Mouse (Mus musculus) brown adipose tissue, adult 24 weeks (tissue): ENCODE measurements at regions not wholly inside any gene's neighbourhood (a gene's known extent, or its start where the extent isn't known, plus 50 kb on each side); places are given as distances from the start of the nearest gene placed in this dataset.

ENCODE experiments used
- H3K27ac ChIP-seq: fragments of 200-500 bp; replicated peaks from 2 replicates; pipeline ENCODE4 v1.5.1; 2012; ENCODE audit warnings: low read depth, mild to moderate bottlenecking, low read length
- H3K4me1 ChIP-seq: fragments of 200-500 bp; 2 replicates; pipeline ENCODE4 v1.6.1; 2012; ENCODE audit warnings: low read length, mixed read lengths; ENCODE audit not compliant: control insufficient read depth, insufficient read depth, insufficient read length
- H3K4me3 ChIP-seq: fragments of 200-500 bp; 2 replicates; pipeline ENCODE4 v1.5.1; 2012; ENCODE audit warnings: low read depth, mild to moderate bottlenecking, low read length, moderate library complexity; ENCODE audit not compliant: insufficient read depth

DNA sequence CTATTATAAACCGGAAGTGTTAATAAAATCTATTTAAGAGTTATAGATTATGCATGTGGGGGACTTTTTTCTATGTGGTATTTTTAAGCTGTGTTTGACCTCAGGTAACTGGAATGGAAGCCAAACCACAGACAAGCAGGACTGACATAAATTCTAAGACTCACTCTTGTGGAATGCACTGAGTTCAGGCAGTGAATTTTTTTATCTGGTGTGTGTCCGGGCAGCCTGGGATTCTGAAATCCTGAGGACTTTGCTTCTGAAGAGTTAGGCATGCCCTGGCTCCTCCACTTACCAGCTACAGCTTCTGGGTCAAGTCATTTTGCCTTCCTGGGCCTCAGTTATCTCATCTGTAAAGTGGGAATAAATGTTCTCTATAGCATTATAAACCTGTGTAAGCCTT lies 217.9 kb upstream of the Gmds start:
- no peaks in the 10 kb centered on the region for H3K4me1 ChIP-seq
- no peak overlapping the region for H3K4me3 ChIP-seq

DNA sequence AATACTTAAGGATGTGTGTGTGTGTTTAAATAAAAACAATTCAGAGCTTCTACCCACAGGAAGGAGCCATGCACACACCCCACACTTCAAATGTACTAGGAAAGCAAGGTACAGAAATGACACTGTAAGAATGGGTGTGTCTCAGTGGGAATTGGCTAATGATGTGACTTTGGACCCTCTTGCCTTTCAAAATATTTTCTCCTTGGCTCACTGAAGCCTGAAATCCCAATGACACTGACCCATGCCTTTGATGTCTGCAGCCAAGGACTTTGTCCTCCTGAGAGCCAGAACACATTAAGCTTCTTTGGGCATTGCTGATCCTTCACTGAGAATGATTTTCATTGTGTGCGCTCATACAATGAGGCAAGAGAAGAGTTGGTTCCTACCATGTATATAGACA lies 216.5 kb upstream of the Gmds start:
- no peak overlapping the region for H3K4me3 ChIP-seq
- H3K4me1 ChIP-seq, result no peaks in the 10 kb centered on the region
- peak overlapping the region; percentile 59 for H3K27ac ChIP-seq

More for the DNA sequence above, 217.9 kb upstream of the Gmds start:
- H3K27ac ChIP-seq, result no peak overlapping the region

DNA sequence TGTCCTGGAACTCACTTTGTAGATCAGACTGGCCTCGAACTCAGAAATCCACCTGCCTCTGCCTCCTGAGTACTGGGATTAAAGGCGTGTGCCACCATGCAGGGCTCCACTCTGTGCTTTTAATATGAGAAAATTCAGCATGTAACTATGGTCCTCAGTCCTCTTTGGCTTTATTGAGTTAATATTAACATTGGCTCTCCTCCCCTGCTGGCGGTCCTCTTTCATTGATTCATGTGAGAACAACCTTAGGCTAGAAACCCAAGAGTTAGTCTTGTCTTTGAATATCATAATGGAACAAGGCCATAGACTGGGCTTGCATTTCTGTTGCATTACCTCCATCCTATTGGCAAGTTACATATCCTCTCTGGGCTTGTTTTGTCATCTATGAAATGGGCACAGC lies 216.1 kb upstream of the Gmds start:
- no peak overlapping the region for H3K27ac ChIP-seq
- H3K4me3 ChIP-seq, result no peak overlapping the region
- no peaks in the 10 kb centered on the region for H3K4me1 ChIP-seq

DNA sequence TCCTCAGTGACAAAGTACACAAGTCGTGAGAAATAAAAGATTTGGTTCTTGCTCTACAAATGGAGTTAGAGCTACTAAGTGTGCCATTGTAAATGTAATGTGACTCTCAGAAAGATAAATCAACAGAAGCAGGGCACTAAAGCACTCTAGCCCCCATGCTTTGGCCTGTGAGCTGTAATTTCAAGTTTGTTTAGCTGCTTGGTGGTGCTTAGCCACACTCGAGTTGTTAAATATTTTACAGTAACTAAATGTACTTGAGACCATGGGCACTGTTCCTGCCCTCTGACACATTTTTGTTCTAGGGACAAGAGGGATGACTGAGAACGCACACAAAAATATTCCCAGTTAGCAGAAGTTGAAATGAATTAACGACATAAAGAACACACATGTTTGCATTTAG lies 214.6 kb upstream of the Gmds start:
- Histone ChIP-seq H3K4me3 (no peak overlapping the region), H3K27ac (no peak overlapping the region), H3K4me1 (no peaks in the 10 kb centered on the region)

DNA sequence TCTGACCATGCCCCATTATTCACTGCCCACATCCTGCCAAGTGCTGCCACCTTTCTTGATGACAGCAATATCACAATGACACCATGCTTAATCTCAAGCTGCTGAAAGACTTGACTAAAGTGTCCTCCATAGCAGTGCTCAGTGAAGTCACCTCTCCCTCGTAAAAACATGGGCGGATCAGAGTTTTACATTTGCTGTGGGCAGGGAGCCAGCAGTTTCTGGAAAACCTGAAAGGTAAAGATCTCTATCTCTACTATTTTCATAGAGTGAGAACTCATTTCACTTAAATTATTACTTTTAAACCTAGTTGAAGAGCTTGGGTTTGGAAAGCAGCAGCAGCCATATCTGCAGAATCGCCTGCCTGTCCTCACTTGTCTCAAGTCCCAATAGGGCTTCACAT lies 211.6 kb upstream of the Gmds start:
- no peak overlapping the region for H3K27ac ChIP-seq
- no peak overlapping the region for H3K4me3 ChIP-seq
- H3K4me1 ChIP-seq, result no peaks in the 10 kb centered on the region

DNA sequence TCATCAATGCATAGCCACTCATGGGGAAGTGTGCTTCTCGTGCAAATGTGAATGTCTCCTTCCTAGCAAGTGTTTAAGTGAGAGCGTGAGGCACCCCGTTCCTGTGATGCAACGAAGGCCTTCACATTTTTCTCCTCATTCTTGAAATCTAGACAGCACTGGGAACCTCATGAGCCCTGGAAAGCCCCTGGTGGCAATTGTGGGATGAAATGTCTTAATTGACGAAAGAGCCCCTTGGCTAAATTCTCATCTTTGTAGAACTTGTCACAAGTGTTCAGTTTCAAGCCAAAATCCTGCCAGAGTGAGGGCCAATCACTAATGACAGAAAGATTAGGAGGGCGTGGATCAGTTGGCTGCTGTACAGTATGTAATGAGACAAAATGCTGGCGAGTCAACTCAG lies 208.6 kb upstream of the Gmds start:
- no peaks in the 10 kb centered on the region for H3K4me1 ChIP-seq
- H3K27ac ChIP-seq, result no peak overlapping the region
- no peak overlapping the region for H3K4me3 ChIP-seq

DNA sequence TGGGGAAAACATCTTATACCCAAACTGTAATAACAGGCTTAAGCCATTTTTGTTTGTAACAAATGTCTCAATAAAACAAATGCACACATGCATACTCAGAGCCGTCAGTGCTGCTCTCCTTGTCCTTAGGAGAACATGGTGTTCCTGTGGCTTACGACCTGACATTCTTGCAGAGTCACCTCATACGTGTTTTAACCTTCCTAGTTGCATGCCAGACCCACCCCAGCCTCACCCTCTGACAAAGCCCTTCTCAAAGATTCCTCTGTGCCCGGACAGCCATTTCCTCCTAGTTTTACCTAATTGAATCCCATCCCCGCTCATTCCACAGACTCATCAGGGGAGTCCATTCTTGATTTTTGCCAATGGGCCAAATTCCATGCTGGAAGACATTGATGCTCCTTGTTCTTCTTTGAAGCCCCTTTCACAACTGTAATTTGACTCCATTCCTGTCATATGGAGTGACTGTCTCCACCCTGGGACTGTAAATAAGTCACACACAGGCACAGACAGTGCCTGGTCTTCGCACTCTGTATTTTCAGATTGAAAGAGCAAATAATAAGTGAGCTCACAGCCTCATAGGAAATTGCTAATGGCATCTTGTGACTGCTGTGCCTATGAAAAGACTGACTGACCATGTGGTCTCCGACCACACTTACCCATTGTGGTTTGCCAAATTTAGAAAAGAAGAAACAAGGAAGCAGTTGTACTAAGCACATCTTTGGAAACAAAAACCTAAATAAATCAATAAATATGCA lies 206.6 kb upstream of the Gmds start:
- Histone ChIP-seq H3K4me1 (no peaks in the 10 kb centered on the region), H3K4me3 (no peak overlapping the region), H3K27ac (no peak overlapping the region)

DNA sequence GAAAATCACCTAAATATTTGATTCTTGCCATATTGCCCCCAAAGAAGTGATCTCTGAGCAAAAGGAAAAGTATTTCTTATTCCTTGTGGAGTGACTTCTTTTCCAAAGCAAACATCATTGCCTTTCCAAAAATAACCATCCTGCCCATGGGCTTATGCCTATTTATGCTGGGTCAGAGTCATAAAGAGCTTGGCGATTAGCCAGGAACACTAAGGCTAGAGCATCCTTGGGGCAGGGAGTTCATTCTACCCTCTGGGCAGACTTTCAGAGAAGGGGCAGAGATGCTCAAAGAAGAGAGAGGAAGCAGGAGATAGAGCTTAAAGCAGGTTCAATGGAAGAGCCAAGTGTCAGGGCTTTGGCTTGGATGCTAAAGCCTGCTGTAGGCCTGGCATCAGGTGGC lies 203.1 kb upstream of the Gmds start:
- no peak overlapping the region for H3K4me3 ChIP-seq
- H3K4me1 ChIP-seq, result no peaks in the 10 kb centered on the region
- no peak overlapping the region for H3K27ac ChIP-seq

DNA sequence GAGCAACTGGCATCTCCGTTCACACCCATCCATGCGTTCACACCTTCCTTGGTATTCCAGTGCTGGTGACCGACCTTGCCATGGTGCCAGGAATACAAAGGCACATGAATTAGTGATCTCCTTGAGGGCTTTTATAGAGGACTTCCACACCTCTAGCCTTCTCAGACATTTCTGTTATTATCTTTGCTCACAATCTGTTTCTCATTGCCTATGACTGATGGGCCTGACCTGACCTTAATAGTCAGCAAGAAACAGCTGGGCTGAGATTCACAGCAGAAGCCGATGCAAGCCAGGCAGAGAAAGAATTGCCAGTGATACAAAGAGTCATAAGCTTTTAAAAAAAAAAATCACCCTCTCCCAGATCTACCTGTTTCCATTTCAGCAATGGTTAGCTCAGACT lies 197.7 kb upstream of the Gmds start:
- Histone ChIP-seq H3K4me1 (no peaks in the 10 kb centered on the region), H3K4me3 (no peak overlapping the region), H3K27ac (no peak overlapping the region)

DNA sequence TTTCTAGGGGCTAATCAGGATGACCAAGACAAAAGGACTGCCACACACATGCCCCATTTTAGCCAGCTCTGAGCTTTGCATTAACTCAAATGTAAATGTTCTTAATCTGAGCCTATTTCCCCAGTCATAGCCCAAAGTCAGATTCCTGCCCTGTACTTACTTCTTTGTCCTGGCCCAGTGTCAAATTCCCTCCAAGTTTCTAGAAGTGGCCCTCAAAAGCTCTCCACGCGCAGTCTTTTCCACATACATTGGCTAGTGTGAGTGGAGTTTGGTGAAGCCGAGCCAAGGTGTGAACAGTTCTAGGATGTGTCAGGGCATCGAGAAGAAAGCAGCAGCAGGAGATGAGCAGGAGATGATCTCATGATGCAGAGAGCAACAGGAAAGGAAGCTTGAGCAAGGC lies 197.1 kb upstream of the Gmds start:
- no peak overlapping the region for H3K27ac ChIP-seq
- no peak overlapping the region for H3K4me3 ChIP-seq
- no peaks in the 10 kb centered on the region for H3K4me1 ChIP-seq

DNA sequence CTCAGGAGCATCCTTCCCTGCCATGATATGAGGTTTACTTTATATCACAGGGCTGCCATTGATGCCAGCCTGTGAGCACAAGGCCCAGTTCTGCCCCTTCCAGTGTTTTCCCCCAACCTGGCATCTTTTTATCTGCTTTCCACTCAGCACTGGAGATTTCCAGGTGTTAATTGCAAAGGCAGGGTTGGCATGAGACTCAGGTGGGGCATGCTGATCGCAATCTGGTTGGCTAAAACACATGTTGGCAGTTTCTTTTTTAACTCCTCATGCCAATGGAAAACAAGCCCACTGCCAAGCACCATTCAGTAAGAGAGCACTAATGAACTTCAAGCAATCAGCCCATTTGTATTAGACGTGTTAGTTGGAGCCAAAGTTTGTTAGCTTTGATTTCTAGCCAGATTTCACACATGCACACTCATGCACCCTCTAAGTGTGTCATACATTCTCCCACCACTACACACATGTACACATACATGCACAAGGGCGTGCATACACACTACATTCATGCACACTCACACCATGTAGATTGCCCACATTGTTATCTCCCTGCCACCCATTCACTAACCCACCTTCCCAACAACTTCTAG lies 192.5 kb upstream of the Gmds start:
- Histone ChIP-seq H3K4me1 (no peaks in the 10 kb centered on the region), H3K27ac (no peak overlapping the region), H3K4me3 (no peak overlapping the region)

DNA sequence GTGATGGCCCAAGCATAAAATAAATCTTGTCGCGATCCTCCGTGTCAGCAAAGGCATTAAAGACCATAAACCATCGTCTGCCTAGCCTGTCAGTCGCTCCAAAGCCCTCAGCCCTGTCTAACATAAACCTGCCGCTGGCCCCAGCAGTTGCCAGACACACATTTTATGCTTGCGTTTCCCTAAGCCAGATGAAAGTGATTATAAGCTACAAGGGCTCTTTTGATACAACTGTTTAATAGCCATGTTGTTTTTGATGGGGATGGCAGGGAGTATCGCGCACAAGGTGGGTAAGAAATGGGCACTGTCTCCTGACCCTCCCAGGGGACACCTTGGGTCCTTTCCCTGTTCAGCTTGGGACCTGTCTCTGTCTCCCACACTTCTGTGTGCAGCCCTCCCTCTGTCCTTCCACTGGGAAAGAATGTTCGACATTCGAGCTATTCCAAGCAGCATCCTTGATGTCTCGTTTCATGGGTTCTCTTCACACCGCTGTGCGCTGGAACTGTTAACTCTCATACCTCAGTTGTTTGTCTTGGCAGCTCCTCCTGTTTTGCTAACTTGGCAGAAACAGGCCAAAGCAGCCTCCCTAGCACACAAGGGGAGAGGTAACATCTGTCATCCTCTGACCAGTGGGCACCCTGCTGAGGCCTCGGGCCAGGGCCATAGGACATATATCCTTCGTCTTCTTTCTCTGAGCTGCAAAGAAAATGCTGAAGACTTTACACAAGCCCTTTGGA lies 180.2 kb upstream of the Gmds start:
- no peak overlapping the region for H3K4me3 ChIP-seq
- no peaks in the 10 kb centered on the region for H3K4me1 ChIP-seq
- no peak overlapping the region for H3K27ac ChIP-seq

DNA sequence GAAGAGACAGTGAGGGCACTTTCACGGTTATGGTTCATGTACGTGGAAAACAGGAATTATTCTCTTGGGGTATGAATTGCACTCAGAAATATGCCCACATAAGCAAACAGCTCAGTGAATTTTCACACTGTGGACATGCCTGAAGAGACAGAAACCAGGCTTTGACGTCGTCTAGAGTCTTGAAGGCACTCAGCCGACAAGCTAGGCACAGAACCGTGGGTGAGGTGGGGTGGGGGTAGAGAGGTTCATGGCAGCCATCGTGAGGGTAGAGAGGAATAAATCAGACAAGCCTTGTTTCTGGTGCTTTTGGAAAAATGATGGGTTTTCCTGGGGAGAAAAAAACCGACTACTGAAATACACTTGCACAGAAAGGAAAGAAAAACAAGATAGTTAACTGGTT lies 179.0 kb upstream of the Gmds start:
- H3K4me1 ChIP-seq, result no peaks in the 10 kb centered on the region
- no peak overlapping the region for H3K4me3 ChIP-seq
- no peak overlapping the region for H3K27ac ChIP-seq

DNA sequence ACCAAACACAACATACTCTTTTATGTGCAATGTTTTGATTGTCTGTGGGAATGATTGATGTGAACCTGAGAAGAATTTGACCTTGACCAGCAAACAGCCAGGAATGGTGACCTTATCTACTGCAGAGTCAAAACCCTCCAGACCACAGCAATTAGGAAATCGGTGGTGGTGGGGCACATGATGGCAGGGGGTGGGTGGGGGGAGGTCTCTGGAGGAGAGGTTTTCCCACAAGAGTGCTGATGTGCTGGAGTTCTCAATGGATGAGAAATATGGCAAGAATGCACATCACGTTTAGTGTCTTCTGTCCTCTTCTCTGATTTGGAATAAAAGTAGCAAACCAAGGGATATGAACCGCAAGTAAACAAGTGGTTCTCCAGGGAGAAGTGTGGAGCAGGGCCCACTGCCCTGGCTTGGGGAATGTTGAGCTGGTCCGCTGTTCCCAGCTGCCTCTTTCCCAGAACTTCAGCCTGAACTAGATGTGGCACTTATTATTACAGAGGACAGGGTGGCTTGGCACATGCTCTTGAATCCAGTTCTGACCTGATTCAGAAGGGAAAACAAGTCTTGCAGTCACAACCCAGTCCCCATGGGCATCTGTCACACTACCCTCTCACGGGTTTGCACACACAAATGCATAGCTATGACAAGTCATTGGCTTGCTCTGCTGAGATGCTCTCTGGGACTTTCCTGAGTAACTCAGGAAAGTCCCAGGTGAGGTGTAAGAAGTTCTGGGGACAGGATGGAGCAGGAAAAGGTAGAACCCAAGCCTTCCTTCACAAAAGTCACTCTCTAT lies 170.9 kb upstream of the Gmds start:
- Histone ChIP-seq H3K4me1 (no peaks in the 10 kb centered on the region; the same call in 1 of the 2 replicates), H3K4me3 (no peak overlapping the region), H3K27ac (no peak overlapping the region)

DNA sequence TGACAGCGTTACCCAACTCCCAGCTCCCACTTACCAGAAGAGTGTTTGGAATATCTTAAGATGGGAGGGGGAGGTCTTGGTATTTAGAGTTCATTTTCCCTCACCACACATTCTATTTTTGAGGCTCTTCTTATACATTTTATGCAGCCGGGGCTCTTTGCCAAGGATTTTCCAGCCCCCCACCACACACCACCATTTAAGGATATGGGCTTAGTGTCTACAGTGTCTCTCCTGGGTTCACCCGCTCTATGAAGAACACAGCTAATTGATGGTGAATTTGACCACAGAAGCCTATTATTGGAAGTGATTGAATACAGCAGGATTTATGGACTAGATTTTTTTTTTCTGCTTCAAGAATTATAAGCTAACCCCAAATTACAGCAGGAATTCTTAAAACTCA lies 169.9 kb upstream of the Gmds start:
- Histone ChIP-seq H3K4me1 (no peaks in the 10 kb centered on the region; the same call in 1 of the 2 replicates), H3K27ac (no peak overlapping the region), H3K4me3 (no peak overlapping the region)
